Mouse (Mus musculus) kidney, adult 2 months (tissue): ENCODE results near the gene Krtap1-4. TPM values are rescaled to one million over a fixed set of nuclear protein-coding genes. Genes with fewer than 3 reads are reported as not detected.

Experiments used
- DNase-seq: peaks from one replicate; pipeline ENCODE4 v3.0.0; 2021
- H3K27ac ChIP-seq: fragments of 200-500 bp; 2 replicates; pipeline ENCODE4 v1.5.1; 2012; ENCODE audit warnings: low read depth, low read length, control low read depth, inconsistent platforms; ENCODE audit not compliant: insufficient read depth
- H3K27me3 ChIP-seq: fragments of 200-500 bp; replicated peaks from 2 replicates; pipeline ENCODE4 v1.6.1; 2012; ENCODE audit warnings: mild to moderate bottlenecking, moderate library complexity, low read length, inconsistent platforms; ENCODE audit not compliant: control insufficient read depth, insufficient read depth
- H3K36me3 ChIP-seq: fragments of 200-500 bp; 2 replicates; pipeline ENCODE4 v1.6.1; 2012; ENCODE audit warnings: mild to moderate bottlenecking, moderate library complexity, low read length, inconsistent platforms; ENCODE audit not compliant: control insufficient read depth, insufficient read depth
- H3K4me1 ChIP-seq: fragments of 200-500 bp; 2 replicates; pipeline ENCODE4 v1.6.1; 2011; ENCODE audit warnings: low read length; ENCODE audit not compliant: control insufficient read depth, insufficient read depth
- H3K4me3 ChIP-seq: fragments of 200-500 bp; 2 replicates; pipeline ENCODE4 v1.5.1; 2011; ENCODE audit warnings: mild to moderate bottlenecking, low read depth, low read length, control low read depth; ENCODE audit not compliant: insufficient read depth
- CTCF ChIP-seq: fragments of 200-500 bp; conservative IDR thresholded peaks from 2 replicates; pipeline ENCODE4 v1.5.1; 2011; ENCODE audit warnings: low read depth, mild to moderate bottlenecking, control low read depth, low read length, moderate library complexity, mixed read lengths; ENCODE audit not compliant: insufficient read depth, insufficient read length
- POLR2A ChIP-seq: fragments of 200-500 bp; IDR thresholded peaks from one replicate; pipeline ENCODE4 v1.6.1; 2011; ENCODE audit warnings: low read depth, low read length, control low read depth
- WGBS: fragments of 180-500 bp; shearing (Covaris S2); methylation state at CpG from one replicate; pipeline ENCODE4 v1.1.7; 2018; 5-methylcytosine and 5-hydroxymethylcytosine counted together
- polyA plus RNA-seq: library from polyadenylated mRNA; depleted of rRNA; stranded (reverse); fragments of >200 nt; gene quantifications from 2 replicates; pipeline ENCODE4 v1.2.3, GENCODE M21; 2012

Gene Krtap1-4
- polyA plus RNA-seq, 1 experiment = not detected

GRCm38 (mm10) chr11:99590981-99591380 lies 7.5 kb upstream of the Krtap1-4 start, which contains the start of gene Krtap1-3:
Krtap1-3 (minus strand) TSS chr11:99591339.
- Histone ChIP-seq H3K4me1 (no peaks in the 10 kb centered on the region), H3K36me3 (no peaks in the 10 kb centered on the region), H3K27ac (no peak within 1 kb of the TSS), H3K27me3 (no peaks in the 10 kb centered on the region), H3K4me3 (no peak within 1 kb of the TSS)
- no peak for DNase-seq
- TF ChIP-seq CTCF (no peak), POLR2A (no peak)
- 68% methylated on average over 6 of the region's 6 CpGs for WGBS

- H3K27ac ChIP-seq = no peak overlapping the region
- no peak overlapping the region for H3K4me3 ChIP-seq
- no peak for DNase-seq
- H3K27me3 ChIP-seq = no peaks in the 10 kb centered on the region
- no peak for TF ChIP-seq POLR2A
- no peak for TF ChIP-seq CTCF
- 87% methylated on average over 7 of the region's 7 CpGs for WGBS
- H3K4me1 ChIP-seq = no peaks in the 10 kb centered on the region
- no peaks in the 10 kb centered on the region for H3K36me3 ChIP-seq
Observed at GRCm38 (mm10) chr11:99585096-99585495, 1.6 kb upstream of the Krtap1-4 start.

GRCm38 (mm10) chr11:99581564-99581963 lies 1.9 kb downstream of the Krtap1-4 start:
- 83% methylated on average over 6 of the region's 6 CpGs for WGBS
- DNase-seq = no peak
- TF ChIP-seq CTCF (no peak), POLR2A (no peak)
- Histone ChIP-seq H3K27me3 (no peaks in the 10 kb centered on the region), H3K36me3 (no peaks in the 10 kb centered on the region), H3K4me3 (no peak overlapping the region), H3K4me1 (no peaks in the 10 kb centered on the region), H3K27ac (no peak overlapping the region)

GRCm38 (mm10) chr11:99581051-99581450 lies 2.4 kb downstream of the Krtap1-4 start:
- WGBS = 87% methylated on average over 5 of the region's 5 CpGs
- H3K4me3 ChIP-seq = no peak overlapping the region
- DNase-seq = no peak
- H3K27me3 ChIP-seq = no peaks in the 10 kb centered on the region
- no peaks in the 10 kb centered on the region for H3K4me1 ChIP-seq
- H3K27ac ChIP-seq = no peak overlapping the region
- H3K36me3 ChIP-seq = no peaks in the 10 kb centered on the region
- TF ChIP-seq CTCF (no peak), POLR2A (no peak)

GRCm38 (mm10) chr11:99580636-99581035 lies 2.8 kb downstream of the Krtap1-4 start, which contains the start of gene Krtap1-5:
Krtap1-5 (minus strand) TSS chr11:99581016.
- TF ChIP-seq POLR2A (no peak), CTCF (no peak)
- 84% methylated on average over 6 of the region's 6 CpGs for WGBS
- Histone ChIP-seq H3K27me3 (no peaks in the 10 kb centered on the region), H3K4me3 (no peak within 1 kb of the TSS), H3K4me1 (no peaks in the 10 kb centered on the region), H3K27ac (no peak within 1 kb of the TSS), H3K36me3 (no peaks in the 10 kb centered on the region)
- no peak for DNase-seq

- Histone ChIP-seq H3K36me3 (no peaks in the 10 kb centered on the region), H3K27me3 (no peaks in the 10 kb centered on the region; the same call in 1 of the 2 replicates), H3K4me3 (no peak overlapping the region), H3K4me1 (no peaks in the 10 kb centered on the region), H3K27ac (no peak overlapping the region)
- TF ChIP-seq CTCF = peak; percentile 77
- no peak for TF ChIP-seq POLR2A
- WGBS = 2% methylated on average over 7 of the region's 7 CpGs
- peak; percentile 59 for DNase-seq
Observed at GRCm38 (mm10) chr11:99574106-99574505, 9.3 kb downstream of the Krtap1-4 start.

GRCm38 (mm10) chr11:99573164-99573563 lies 10.3 kb downstream of the Krtap1-4 start:
- no peak for TF ChIP-seq POLR2A
- TF ChIP-seq CTCF = no peak
- Histone ChIP-seq H3K27me3 (no peaks in the 10 kb centered on the region; the same call in 1 of the 2 replicates), H3K4me1 (no peaks in the 10 kb centered on the region), H3K4me3 (no peak overlapping the region), H3K27ac (no peak overlapping the region), H3K36me3 (no peaks in the 10 kb centered on the region)
- DNase-seq = no peak
- WGBS = 44% methylated on average over 4 of the region's 4 CpGs
